Comparison of ENCODE assay signal across 8 mouse cellular contexts in genomic region chr19:4811063-4811908, GRCm38 (mm10). TPM values are rescaled to one million over a fixed set of nuclear protein-coding genes. Genes with fewer than 3 reads are reported as not detected.
DNase-seq lines count a peak whose midpoint lies in the region; ATAC-seq lines count a peak whose summit lies in the region.

Gene Gm21992 (minus strand): TSS chr19:4811612.
Gene Rbm14 (minus strand): TSS chr19:4811634.

- H3K9me3 ChIP-seq in intestine, embryonic 14.5 days (ENCODE audit: control insufficient read depth, low read length): no peaks in the 10 kb centered on the region

- intact Hi-C loops in left cerebral cortex, postnatal 14 days (cut with DNase I): no loop called here

- WGBS in intestine, embryonic 14.5 days: under 1% methylated on average over 83 of the region's 83 CpGs

- H3K27me3 ChIP-seq in intestine, embryonic 14.5 days (replicated peaks; ENCODE audit: control insufficient read depth, insufficient read depth, low read length): no peaks in the 10 kb centered on the region

- ATAC-seq in intestine, embryonic 14.5 days (replicated peaks; ENCODE audit: low FRiP score, low TSS enrichment, low read depth): peak; percentile 99

- peak within 1 kb of the TSS; percentile 95 for H3K4me2 ChIP-seq in intestine, embryonic 14.5 days (ENCODE audit: low read length)

- peak; percentile 92 to 94 for DNase-seq in adrenal gland, adult 18-20 months (ENCODE audit: low spot score in 2 of 2)
- DNase-seq in embryo, embryonic 11 days: peak; percentile 99
- DNase-seq in gastrocnemius, postnatal 25 days: peak; percentile 99
- peak; percentile 99 for DNase-seq in intestine, embryonic 14.5 days (ENCODE audit: low spot score)
- peak; percentile 98 to 99 for DNase-seq in left cerebral cortex, postnatal 14 days (ENCODE audit: low spot score in 2 of 2)
- peak; percentile 99 for DNase-seq in mesoderm, embryonic 11.5 days (ENCODE audit: low read depth, low spot score)
- peak; percentile 98 to 99 for DNase-seq in right cerebral cortex, postnatal 36 days (ENCODE audit: low spot score in 2 of 2)
- DNase-seq in yolk sac, embryonic 10.5 days (ENCODE audit: low spot score): peak; percentile 99

- H3K9ac ChIP-seq in intestine, embryonic 14.5 days (ENCODE audit: low read length): peak within 1 kb of the TSS; percentile 82

- peaks cover 14% of the 10 kb centered on the region; the same call in 1 of the 2 replicates for H3K4me1 ChIP-seq in intestine, embryonic 14.5 days (replicated peaks; ENCODE audit: control insufficient read depth, insufficient read depth, low read length)

- H3K27ac ChIP-seq in intestine, embryonic 14.5 days (ENCODE audit: low read depth): peak within 1 kb of the TSS; percentile 94

- peak within 1 kb of the TSS; percentile 97 for H3K4me3 ChIP-seq in intestine, embryonic 14.5 days (ENCODE audit: low read depth, low read length)

- no peaks in the 10 kb centered on the region for H3K36me3 ChIP-seq in intestine, embryonic 14.5 days (ENCODE audit: control insufficient read depth, insufficient read depth, low read length)

RNA-seq across cellular contexts. Expression of gene Gm21992, which starts in this region (rescaled TPM):
- 10 to 100 TPM; 28.1 to 30.6 TPM for total RNA-seq in adrenal gland, adult 18-20 months (2021)
- total RNA-seq in gastrocnemius, postnatal 25 days (2021): 1 to 10 TPM; 8.9 to 9.4 TPM
- 25.7 and 29.0 TPM in 2 replicates for polyA plus RNA-seq in intestine, embryonic 14.5 days (2014; fragmentation: Nextera tagmentation; extraction: Ambion mirVana)
- 10 to 100 TPM; 12.9 to 19.3 TPM for total RNA-seq in left cerebral cortex, postnatal 14 days (2021)

RNA-seq across cellular contexts. Expression of gene Rbm14, which starts in this region (rescaled TPM):
- total RNA-seq in adrenal gland, adult 18-20 months (2021): 10 to 100 TPM; 46.1 to 59.0 TPM
- total RNA-seq in gastrocnemius, postnatal 25 days (2021): 10 to 100 TPM; 11.1 to 11.2 TPM
- polyA plus RNA-seq in intestine, embryonic 14.5 days (2014; fragmentation: Nextera tagmentation; extraction: Ambion mirVana): 77.1 and 82.3 TPM in 2 replicates
- total RNA-seq in left cerebral cortex, postnatal 14 days (2021): 10 to 100 TPM; 49.3 to 52.6 TPM

Comparison
In these comparisons a context has a peak if more than half of its experiments do, and no peak if none do; other contexts are left out.
1. Peak in every context shown above with its lines: DNase-seq, ATAC-seq, H3K4me3 ChIP-seq and H3K27ac ChIP-seq.